20 mouse cellular contexts compared by ENCODE assay signal in genomic region chr9:55404256-55404655, GRCm38 (mm10).
DNase-seq lines count a peak whose midpoint lies in the region; ATAC-seq lines count a peak whose summit lies in the region.
"Had no signal": no experiment of that assay in that cellular context is flagged by ENCODE, and none has a peak within 500 bp of the region (broad histone marks: within the 10 kb centered on the region; RNA-seq: fewer than 3 reads in every experiment).

No protein-coding gene starts in this region.

- no peaks in the 10 kb centered on the region for H3K27me3 ChIP-seq in hindbrain, embryonic 10.5 days (ENCODE audit: insufficient read depth, poor library complexity, severe bottlenecking)
- H3K27me3 ChIP-seq in hindbrain, embryonic 14.5 days (ENCODE audit: control insufficient read depth, insufficient read depth, low read length): no peaks in the 10 kb centered on the region
- H3K27me3 ChIP-seq: hindbrain, embryonic 12.5 days had no signal

- peak overlapping the region; percentile 5; the same call in 1 of the 2 replicates for H3K27ac ChIP-seq in hindbrain, embryonic 10.5 days
- H3K27ac ChIP-seq in hindbrain, embryonic 14.5 days: no peak overlapping the region
- peak overlapping the region; percentile 87 for H3K27ac ChIP-seq in brown adipose tissue, adult 24 weeks (replicated peaks; ENCODE audit: low read depth, low read length)
- H3K27ac ChIP-seq: embryonic facial prominence, embryonic 10.5 days; gastrocnemius, adult 2 months; heart, embryonic 13.5 days; hindbrain, embryonic 12.5 days; hindbrain, postnatal 0 days had no signal

- no peak overlapping the region for H3K9ac ChIP-seq in hindbrain, embryonic 14.5 days
- H3K9ac ChIP-seq: heart, embryonic 13.5 days; hindbrain, embryonic 12.5 days had no signal

- peaks cover 47% of the 10 kb centered on the region for H3K4me1 ChIP-seq in hindbrain, embryonic 10.5 days (replicated peaks)
- H3K4me1 ChIP-seq in hindbrain, embryonic 14.5 days (replicated peaks; ENCODE audit: control insufficient read depth, insufficient read depth, low read length): peaks cover 3% of the 10 kb centered on the region; the same call in 1 of the 2 replicates
- H3K4me1 ChIP-seq in brown adipose tissue, adult 24 weeks (ENCODE audit: control insufficient read depth, insufficient read depth, insufficient read length, low read length): peaks cover 18% of the 10 kb centered on the region

- H3K36me3 ChIP-seq in hindbrain, embryonic 10.5 days: no peaks in the 10 kb centered on the region
- H3K36me3 ChIP-seq in hindbrain, embryonic 14.5 days (replicated peaks; ENCODE audit: control insufficient read depth, insufficient read depth): no peaks in the 10 kb centered on the region
- H3K36me3 ChIP-seq: embryonic facial prominence, embryonic 10.5 days; G1E; heart, embryonic 13.5 days; hindbrain, embryonic 12.5 days had no signal

- no peaks in the 10 kb centered on the region for H3K9me3 ChIP-seq in hindbrain, embryonic 10.5 days
- no peaks in the 10 kb centered on the region for H3K9me3 ChIP-seq in hindbrain, embryonic 14.5 days (ENCODE audit: control insufficient read depth, low read length)
- H3K9me3 ChIP-seq: embryonic facial prominence, embryonic 10.5 days; G1E; heart, embryonic 13.5 days; hindbrain, embryonic 12.5 days had no signal

- ATAC-seq in hindbrain, embryonic 14.5 days (ENCODE audit: low FRiP score): no peak
- ATAC-seq: forebrain, embryonic 14.5 days; hindbrain, postnatal 0 days had no signal

- DNase-seq in hindbrain, embryonic 10.5 days (ENCODE audit: low spot score): no peak
- DNase-seq in hindbrain, embryonic 14.5 days (ENCODE audit: low spot score): no peak
- DNase-seq in adipocyte (ENCODE audit: low spot score): peak; percentile 63
- peak; percentile 21 for DNase-seq in skeletal muscle tissue, adult 2 months (ENCODE audit: low read depth, low spot score)
- DNase-seq in cerebellum, adult 9-11 months: no peak
- DNase-seq in cerebellum, postnatal 25 days: no peak
- DNase-seq: cerebellum, adult 11 months; cerebellum, adult 8-10 months; cerebellum, postnatal 36 days; gastrocnemius, adult 2 months; gastrocnemius, postnatal 25 days; heart, postnatal 36 days; kidney, adult 11 months had no signal

- no peak overlapping the region for H3K4me2 ChIP-seq in hindbrain, embryonic 14.5 days (replicated peaks)
- H3K4me2 ChIP-seq: heart, embryonic 13.5 days; hindbrain, embryonic 12.5 days had no signal

- WGBS in hindbrain, embryonic 10.5 days: 84% methylated on average over 4 of the region's 4 CpGs
- WGBS in hindbrain, embryonic 14.5 days: 70% methylated on average over 4 of the region's 4 CpGs

- no peak overlapping the region for H3K4me3 ChIP-seq in hindbrain, embryonic 10.5 days
- H3K4me3 ChIP-seq in hindbrain, embryonic 14.5 days (replicated peaks; ENCODE audit: low read length): no peak overlapping the region
- no peak overlapping the region for H3K4me3 ChIP-seq in brown adipose tissue, adult 24 weeks (ENCODE audit: insufficient read depth, low read depth, low read length)
- H3K4me3 ChIP-seq: embryonic facial prominence, embryonic 10.5 days; gastrocnemius, adult 2 months; heart, embryonic 13.5 days; hindbrain, embryonic 12.5 days had no signal

Comparison
In these comparisons a context has a peak if more than half of its experiments do, and no peak if none do; other contexts are left out.
1. DNase-seq: peak in adipocyte (single experiment) and skeletal muscle tissue, adult 2 months (single experiment); none in hindbrain, embryonic 10.5 days (single experiment), hindbrain, embryonic 14.5 days (single experiment), cerebellum, adult 9-11 months (single experiment) and cerebellum, postnatal 25 days (0 of 2).